Mouse (Mus musculus): ENCODE results near the gene Gmeb2.

The Gmeb2 gene

DNA sequence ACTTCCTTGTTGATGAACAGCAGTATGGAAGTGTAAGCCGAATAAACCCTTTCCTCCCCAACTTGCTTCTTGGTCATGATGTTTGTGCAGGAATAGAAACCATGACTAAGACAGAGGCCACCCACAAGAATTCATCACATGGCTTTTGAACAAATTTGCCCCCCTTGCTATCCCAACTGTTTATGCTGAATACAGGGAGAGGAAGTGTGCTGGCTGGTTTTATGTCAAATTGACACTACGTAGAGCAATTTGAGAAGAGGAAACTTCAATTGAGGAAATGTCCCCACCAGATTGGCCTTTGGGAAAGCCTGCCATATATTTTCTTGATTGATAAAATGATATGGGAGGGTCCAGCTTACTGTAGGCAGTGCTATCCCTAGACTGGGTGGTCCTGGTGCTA, 14.0 kb downstream of the Gmeb2 start:
- DNase-seq = peak; percentile 44

DNA sequence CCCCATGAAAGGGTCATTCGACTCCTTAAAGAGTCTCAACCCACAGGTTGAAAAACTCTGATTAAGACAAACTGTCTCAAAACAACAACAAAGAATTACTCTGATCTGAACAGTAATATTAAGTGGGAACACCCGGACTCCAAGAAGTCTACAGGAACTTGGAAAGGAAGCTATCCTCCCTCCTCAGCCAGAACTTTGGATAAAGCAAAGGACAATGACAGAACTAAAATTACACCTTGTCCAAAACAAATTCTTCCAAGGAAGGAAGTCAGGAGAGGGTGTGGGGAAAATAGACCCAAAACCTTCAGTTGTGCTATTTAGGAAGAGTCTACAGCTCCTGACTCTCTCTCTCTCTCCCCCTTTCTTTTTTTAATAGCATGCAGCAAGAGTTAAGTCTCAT, 15.7 kb downstream of the Gmeb2 start:
- DNase-seq = peak; percentile 78

DNA sequence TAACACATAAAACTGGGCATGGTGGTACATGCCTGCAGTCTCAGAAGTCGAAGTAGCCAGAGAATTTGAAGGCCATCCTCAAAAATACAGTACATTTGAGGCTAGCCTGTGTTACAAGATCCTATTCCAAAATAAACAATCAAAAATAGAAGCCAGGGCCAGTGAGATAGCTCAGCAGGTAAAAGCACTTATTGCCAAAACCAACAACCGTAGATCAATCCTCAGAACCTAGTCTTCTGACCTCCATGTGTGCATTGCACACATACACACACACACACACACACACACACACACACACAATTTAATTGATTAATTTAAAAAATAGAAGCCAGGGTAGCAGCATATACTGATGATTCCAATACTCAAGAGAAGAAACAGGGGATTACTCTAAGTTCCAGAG, 21.0 kb downstream of the Gmeb2 start:
- DNase-seq = peak; percentile 22

DNA sequence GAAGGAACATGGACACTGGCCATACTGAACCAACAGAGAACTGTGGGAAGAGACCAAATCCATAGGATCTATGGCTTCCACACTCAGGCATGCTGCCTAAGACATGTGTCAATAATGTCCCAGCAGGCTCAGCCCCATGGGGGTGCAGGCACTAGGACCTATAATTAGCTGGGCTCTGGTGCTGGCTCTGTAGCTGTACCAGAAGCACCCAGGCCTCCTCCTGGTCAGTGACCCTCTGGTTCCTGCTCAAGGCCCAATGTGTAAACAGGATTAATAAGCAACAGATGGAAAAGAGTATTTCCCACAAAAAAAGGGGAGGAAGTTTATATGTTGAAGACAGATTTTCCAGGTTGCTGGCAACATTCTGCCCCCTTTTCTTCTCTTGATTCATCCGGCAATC, 34.6 kb downstream of the Gmeb2 start:
- no peak for DNase-seq

DNA sequence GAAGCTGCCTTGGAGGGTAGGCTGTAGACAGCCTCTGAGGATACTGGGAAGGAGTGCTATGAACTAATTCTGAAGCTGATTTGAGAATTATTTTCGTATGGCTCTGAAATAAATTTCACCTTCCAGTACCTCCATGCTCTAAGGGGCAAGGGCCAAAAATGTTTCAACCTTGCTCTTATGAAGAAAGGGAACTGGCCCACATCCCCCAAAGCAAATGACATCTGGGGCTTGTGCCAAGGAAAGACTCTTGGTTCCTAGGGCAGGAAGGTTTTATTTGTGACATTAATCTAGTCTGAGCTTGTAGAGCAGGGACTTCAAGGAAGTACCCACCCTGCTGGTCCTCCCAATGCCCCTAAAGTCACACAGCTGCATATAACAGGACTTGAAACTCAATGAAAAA, 36.0 kb downstream of the Gmeb2 start:
- DNase-seq = peak; percentile 71

DNA sequence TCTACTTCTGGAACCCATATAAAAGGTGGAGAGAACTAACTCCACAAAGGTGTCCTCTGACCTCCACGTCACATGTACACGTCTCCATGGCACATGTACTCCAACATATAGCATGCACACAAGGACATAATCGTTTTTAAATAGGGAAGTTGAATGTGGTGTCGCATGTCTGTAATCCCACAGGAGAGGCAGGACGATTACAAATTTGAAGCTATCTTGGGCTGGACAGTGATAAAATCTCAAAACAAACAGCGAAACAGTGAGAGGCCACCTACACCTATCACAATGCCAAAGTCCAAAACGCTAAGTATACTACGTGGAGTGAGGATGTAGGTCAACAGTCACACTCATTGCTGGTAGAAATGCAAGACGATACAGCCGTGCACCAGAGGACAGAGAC, 38.6 kb downstream of the Gmeb2 start:
- no peak for DNase-seq

DNA sequence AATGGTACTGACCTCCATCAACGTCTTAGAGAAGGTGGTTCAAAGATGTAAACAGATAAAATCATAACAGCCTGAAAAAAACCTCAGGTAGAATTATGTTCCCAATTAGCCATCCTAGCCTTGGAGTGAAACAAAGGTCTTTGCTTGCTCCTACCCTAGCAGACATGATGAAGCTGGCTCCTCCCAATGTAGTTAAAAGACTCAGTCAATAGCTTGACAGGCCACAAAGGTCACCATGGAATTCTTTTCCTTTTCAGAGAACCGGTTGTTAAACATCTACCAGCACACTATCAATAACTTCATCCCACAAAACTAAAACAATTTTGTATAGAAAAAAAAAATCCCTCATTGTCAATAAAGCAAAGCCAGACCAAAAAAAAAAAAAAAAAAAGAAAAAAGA, 42.8 kb downstream of the Gmeb2 start:
- DNase-seq = peak; percentile 7

DNA sequence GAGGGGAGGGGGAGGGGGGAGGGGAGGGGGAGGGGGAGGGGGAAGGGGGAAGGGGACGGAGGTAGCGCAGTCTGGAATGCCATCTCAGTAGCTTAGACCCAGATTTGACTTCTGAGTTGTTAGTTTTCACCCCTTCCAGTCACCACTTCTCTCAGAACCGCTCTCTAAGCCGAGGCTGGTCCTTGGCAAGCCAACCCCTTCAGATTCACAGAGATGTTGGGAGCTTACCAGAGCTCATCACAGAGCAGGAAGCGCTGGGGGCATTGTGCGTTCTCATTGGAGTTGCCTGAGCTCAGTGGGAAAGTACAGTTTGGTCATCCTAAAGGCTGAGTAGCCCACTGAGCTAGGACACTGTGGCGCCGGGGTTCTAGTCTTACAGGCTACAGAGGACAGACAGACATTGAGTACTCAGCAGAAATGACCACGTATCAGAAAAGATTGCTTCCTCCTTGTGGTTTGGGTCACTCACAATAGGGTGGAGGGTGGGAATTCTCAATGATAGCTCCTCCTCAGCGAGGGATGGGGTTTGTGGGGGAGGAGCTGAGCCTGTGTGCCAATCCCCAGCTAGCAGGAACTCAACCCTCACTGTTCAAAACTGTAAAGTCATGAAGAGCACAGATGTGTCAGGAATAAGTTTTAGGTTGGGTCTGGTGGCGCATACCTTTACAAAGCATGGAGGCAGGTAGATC, 44.0 kb downstream of the Gmeb2 start:
- peak; percentile 96 for DNase-seq

DNA sequence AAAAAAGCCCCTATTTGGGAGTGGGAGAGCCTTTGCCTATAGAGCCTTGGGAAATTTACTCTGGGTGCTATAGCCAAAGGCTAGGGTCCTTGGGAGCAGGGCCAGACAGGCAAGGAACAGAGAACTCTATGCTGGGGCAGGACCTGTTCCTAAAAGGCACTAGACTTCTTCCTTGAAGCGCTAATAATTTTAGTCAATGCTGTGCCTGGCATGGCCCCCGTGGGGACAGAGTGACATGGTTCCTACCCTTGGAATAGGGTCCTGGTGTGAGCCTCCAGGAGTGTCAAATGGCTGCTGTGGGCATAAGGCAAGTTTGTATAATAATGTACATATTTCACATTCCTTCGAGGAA, 45.5 kb downstream of the Gmeb2 start:
- DNase-seq = peak; percentile 86

DNA sequence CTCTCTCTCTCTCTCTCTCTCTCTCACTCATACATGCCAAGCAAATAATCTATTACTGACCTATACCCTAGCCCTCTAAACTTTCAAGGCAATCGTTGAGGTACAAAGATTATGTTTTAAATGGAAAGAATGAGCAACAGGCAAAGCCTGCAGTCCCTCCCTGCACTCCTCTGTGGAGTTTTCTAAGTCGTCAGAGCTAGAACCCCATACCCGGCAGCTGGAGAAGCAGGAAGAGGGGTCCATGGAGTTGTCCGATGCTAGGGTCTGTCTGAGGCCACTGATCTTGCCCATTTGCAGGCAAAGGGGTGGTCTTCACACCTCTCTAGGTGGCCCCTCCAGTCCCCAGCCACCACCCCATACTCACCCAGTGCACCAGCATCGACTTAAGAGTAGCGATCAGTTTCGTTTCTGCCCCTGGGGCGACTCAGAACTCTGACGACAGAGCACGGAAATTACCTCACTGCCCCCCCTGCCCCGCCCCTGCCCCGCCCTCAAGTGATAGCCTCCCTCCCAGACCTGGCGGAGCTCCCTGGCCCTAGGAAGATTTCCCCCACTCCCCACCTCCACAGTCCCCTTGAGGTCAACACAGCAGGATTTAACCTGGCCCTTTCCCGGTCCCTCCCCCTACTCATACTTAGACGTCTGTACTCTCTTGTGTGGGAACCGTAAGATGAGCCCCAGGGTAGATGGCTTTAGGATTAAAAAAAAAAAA, 46.1 kb downstream of the Gmeb2 start, which contains the start of gene Helz2:
Gene Helz2 (minus strand): TSS at position 426 of the 712 bp plus-strand sequence.
- DNase-seq = peak; percentile 98

DNA sequence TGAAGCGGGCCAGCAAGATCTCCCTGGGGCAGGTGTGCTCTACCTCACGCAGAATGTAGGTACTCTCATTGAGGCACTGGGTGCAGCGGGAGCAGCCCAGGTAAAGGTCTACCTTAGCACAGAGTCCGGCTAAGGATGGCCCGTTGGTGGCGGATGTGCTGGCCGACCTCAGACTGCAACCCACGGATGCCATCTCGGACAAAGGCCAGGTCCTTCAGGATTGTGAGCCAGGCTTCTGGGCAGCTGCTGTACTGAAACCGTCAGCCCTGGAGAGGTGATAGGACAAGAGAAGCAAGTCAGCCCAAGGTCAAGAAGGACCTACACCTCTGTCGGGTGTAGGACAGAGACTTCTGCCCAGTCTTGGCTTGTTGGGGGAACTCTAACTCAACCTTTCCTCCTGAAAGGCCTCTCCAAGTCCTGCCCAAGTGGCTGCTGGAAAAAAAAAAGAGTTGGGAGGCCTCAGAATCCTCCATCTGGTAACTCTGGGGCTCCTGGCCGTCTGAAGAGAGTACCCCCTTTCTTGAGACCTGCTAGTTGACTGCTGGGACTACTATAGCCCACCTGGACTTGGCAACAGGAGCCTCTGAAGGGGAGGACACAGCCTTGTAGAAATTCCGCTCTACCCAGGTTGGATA, 46.9 kb downstream of the Gmeb2 start:
- DNase-seq = peak; percentile 90

DNA sequence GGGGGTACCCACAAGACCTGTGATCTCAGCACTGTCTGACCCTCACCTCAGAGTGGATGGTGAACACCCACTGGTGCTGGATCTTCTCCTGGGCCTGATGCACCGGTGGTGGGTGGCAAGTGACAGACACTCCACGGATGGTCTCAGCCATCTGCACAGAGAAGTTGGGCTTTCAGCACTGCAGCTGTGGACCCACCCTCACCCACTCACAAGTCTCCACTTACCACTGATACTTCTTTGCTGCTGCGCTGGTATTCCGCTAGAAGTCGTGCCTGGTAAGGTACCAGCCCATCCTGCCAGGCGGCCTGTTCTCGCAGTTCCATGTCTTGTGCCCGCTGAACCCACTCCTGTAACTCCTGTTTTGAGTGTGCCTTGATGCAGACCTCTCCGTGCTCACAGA, 48.6 kb downstream of the Gmeb2 start:
- peak; percentile 92 for DNase-seq

DNA sequence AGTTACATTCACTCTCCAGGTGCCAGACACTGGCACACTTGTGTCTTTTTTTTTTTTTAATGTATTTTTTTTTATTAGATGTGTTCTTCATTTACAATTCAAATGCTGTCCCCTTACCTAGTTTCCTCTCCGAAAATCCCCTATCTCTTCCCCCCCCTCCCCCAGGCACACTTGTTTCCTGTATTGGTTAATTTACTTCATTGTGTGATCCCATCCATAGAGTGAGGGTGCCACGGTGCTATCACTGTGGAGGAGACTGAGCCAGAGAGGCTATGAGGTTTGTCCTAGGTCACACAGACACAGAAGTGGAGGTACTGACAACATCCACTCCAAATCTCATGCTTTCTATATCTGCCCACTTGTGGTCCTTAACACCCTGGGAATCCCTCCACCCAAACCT, 49.0 kb downstream of the Gmeb2 start:
- no peak for DNase-seq

DNA sequence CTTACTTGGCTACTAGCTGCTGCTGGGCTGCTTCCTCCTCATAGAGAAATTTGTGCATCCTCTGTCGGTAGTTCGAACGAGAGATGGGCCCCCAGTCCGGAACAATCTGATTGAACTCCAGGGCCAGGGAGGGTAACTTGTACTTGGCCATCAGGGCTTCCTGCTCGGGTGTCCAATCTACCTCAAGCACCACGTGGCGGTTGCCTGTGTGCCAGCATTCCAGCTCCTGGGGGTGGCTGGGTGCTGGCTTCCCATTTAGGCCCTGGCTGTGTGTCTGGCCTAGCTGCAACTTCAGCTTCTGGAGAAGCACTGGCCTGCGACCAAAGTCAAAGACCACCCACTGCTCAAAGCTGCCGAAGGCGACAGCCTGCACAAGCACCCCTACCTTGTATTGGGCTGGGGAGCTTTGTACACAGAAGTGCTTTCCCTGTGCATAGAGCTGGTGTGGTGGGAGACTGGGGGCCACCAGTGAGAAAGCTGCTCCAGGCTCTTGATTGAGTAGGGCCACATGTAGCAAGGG, 49.7 kb downstream of the Gmeb2 start:
- DNase-seq = peak; percentile 94

DNA sequence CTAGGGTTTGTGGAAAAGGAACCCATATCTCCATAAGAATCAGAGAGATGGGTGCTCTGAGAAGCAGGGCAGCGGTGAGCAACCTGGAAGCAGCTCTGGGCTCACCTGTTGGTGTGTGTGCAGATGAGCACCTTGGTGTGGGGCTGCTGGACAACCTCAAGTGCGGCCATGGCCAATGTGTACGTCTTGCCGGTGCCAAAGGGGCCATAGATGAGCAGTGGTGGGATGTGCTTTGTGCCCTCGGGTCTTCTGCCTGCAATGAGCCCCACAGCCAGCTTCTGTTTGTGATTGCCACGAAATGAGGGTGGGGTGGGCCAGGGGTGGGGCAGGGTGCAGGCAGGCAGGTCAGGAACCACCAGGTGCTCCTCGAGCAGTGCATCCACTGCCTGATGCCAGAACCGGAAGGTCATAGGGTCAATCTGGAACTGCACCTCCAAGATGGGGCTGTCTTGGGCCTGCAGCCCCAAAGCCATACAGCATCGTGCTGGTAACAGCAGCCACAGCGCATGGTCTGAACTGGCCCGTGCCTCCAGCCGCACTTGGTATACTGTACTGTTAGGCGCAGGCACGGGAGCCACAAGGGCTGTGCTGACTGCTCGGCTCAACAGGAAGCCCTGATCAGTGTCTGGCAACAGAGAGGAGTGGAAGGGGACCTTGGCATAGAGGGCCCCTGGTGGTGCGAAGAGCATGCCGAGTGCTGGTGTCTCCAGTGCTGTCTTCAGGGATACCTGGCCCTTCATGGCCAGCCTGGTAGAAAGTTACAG, 50.4 kb downstream of the Gmeb2 start:
- DNase-seq = peak; percentile 87

DNA sequence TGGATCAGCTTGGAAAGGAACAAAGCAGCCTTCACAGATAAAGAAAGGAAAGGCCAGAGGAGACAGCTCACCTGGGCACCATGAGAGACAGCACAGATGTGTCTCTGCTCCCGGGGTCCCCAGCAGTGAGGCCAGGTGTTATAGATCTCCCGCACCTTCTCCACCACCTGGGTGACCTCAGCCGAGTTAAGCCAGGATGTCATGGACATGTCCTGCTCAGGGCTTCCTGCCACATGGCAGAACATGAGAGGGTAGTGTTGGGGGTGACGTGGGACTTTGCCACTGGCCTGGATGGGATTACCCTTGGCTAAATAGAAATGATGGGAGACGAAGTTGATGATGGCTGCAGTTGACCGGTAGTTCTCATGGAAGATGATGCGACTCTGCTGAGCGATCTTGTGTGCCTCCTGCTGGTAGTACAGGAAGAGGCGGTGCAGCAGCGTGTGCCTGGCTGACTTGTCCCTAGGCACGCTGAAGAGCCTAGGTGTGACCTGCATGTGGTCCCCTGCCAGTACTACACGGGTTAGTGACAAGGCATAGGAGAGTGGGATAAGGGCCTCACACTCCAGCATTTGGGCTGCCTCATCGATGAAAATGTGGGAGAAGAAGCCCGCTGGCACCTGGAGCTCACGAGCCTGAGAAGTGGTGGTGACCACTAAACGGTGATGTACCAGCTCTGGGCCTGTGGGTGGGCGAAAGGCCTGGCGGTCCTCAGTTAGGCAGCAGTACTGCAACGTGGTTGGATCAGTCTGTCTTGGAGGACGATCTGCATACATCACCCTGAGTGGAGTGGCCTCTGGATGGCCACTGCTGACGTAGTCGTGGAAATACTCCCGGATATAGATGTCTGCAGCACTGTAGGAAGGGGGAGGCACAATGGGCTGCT, 51.9 kb downstream of the Gmeb2 start:
- peak; percentile 89 for DNase-seq

DNA sequence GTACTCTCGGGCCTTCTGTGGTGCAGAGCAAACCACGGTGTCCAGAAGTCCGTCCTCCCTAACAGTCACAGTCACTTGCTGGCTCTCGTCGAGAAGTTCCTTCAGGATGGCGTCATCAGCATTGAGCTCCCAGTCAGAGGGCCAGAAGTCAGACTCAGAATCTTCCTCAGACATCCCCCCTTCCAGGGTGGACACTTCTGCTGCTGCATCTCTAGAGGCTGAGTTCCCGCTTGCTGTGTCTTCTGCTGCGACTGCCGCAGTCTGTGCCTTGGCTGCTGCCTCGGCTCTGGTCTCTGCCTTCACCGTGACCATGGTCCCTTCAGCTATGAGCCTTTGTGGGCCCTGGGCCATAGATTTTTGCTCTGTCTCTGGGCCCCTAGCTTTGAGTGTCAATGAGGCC, 53.2 kb downstream of the Gmeb2 start:
- peak; percentile 92 for DNase-seq

DNA sequence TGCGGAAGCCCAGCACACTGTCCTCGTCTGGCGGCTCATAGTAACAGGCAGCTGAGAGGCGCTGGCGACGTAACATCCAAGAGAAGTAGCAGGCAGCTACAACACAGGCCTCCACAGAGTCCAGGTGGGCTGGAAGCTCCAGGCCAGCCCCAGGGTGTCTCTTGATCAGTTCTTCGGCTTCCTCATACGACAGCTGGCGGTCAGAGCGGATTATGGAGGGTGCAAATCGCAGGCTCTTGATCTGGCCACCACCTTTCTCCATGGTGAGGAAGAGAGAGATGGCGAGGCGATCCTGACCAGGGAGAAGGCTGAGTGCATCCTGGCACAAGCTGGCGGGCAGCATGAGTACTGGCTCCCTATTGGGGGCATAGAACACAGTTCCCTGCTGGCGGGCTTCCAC, 54.4 kb downstream of the Gmeb2 start:
- peak; percentile 90 for DNase-seq

DNA sequence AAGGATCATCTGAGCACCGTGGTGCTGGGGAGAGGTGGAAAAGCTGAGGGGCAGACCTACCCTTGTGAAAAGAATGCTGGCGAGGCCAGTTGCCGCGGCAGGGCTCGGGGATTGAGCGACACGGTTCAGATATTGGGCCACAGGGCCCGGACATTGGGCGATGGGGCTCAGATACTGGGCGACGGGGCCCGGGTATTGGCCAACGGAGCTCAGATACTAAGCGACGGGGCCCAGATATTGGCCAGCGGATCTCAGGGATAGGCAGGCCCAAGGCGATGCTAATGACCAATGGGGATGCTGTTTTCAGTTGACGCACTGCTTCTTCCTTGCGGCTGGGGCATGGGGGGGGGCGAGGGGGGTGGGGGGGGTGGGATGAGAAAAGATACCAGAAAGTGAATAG, 56.7 kb downstream of the Gmeb2 start:
- DNase-seq = peak; percentile 87

DNA sequence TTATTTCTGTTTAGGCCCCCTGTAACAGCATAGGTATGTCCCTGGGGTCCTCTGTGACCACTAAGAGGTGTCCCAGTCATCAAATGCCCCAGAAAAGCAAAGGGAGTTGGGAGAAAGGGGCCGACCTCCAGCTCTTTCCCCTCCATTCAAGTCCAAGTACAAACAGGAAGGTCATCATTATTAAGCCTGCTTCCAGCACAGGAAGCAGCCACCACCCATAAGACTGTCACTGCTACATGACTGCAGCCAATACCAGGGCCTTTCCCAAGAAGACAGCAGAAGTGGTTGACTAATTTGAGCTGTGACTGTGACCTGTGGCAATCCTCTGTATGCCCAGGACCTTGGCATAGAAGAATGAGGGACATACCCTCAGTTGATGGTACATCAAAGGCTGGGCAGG, 59.5 kb downstream of the Gmeb2 start:
- peak; percentile 95 for DNase-seq

DNA sequence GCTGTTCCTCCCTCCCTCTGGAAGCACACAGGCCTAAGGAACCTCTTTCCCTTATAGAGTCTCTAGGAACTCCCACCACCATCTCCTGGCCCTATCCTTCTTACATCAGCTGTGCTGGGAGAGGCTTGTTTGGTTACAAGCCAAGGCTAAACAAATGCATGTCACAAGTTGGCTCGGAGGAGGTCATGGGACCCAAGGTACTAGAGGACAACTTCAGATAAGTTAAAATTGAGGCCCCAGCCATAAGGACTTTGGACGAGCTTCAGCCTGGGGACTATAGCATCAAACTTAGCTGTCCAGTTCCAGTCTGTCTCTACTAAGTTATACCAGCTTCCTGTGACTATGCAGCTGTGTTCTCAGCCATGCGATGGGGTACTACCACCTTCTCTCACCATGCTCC, 60.7 kb downstream of the Gmeb2 start:
- DNase-seq = no peak

DNA sequence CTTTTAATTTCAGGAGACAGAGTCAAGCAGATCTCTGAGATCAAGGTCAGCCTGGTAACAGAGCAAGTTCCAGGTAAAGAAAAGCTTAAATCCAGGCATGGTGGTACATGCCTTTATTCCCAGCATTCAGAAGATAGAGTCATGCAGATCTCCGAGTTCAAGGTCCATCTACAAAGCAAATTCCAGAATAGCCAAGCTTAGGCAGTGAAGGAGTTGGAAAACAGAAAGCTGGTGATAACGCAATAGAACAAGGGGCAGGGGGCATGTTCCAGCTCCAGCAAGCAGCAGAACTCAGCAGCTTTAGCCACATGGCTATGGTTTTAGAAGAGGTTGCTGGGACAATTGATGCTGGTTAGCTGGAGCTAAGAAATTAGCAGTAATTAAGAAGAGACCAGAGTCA, 62.8 kb downstream of the Gmeb2 start:
- DNase-seq = no peak
